Mouse (Mus musculus) ZHBTc4 (cell line): ENCODE results near the gene Slc16a1.

Experiments used
- DNase-seq: peaks from one replicate; pipeline ENCODE4 v3.0.0-alpha.2; 2011; ENCODE audit warnings: low read depth, low spot score

Gene Slc16a1

DNA sequence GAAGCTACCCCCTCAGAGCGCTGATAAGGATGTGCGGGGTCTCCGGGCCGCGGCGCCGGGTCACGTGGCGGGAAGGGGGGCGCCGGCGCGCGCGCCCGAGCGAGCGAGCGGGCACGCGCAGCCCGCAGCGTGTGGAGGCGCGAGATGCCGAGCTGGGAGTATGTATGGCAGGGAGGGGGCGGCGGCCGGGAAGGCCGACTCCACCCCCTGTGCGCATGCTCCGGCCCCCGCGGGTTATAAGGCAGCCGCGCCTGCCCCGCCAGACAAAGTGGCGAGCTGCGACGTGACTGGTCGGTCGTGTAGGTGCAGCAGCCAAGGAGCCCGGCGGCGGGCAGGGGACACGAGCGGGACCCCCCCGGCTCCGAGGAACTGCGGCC is at the start of gene Slc16a1:
Gene Slc16a1 (plus strand): TSS at position 266 of the 377 bp plus-strand sequence.
- DNase-seq = peak; percentile 96

DNA sequence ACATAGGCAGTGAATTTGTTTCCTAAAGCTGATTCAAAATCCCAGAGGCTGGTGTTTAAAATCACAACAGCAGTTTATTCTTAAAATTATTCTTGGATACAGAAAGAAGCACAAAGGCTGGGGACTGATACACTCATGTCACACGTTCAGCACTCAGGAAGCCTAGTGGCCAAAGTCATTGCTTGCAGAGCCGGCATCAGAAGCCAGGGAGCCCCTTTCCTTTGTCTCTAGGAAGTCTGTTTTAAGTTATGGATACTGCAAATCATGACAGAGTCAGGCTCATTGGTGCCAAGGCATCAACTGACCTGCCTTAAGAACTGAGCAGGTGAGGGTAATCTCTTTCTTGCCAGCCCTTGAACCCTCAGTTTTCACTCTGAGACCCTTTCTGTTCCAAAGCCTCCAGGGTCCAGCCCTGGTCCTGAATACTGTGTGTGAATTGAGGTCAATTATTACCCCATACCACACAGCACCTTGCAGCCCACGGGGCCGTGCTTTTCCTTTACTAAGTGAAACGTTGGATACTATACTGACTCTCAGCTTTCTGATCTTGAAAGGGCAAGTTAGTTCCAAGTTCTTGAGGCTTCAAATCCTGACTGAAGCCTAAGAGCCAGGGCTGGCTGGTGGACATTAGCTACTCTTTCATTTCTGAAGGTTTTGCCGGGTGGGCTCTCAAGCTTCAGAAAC is 41.9 kb upstream of the Slc16a1 start:
- no peak for DNase-seq

DNA sequence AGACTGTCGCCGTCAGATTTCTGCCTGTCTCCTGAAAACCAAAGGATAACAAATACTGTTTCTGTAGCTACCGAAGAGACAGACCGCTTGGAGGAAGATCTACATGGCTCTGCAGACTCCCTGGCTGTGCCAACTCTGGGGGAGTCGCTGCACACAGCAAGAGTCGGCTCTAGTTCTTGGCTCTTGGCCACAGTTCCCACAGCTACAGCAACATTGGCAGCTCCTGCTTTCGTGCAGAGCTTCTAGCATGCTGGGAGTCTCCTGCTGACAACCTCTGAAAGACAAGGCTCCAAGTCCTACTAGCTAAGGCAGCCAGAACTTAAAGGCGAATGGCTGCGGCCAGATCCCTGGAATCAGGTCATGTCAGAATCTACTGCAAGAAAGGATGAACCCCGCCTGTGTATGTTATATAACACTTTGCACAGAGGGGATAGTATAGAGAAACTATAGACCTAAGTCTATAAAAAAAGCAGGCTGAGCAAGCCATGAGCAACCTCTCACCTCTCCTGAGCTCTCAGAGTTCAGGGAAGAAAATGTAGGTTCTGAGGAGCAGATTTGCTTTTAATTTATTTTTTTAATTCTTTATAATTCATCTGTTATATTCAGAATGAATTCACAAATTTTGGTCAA is 41.2 kb upstream of the Slc16a1 start:
- DNase-seq = no peak

DNA sequence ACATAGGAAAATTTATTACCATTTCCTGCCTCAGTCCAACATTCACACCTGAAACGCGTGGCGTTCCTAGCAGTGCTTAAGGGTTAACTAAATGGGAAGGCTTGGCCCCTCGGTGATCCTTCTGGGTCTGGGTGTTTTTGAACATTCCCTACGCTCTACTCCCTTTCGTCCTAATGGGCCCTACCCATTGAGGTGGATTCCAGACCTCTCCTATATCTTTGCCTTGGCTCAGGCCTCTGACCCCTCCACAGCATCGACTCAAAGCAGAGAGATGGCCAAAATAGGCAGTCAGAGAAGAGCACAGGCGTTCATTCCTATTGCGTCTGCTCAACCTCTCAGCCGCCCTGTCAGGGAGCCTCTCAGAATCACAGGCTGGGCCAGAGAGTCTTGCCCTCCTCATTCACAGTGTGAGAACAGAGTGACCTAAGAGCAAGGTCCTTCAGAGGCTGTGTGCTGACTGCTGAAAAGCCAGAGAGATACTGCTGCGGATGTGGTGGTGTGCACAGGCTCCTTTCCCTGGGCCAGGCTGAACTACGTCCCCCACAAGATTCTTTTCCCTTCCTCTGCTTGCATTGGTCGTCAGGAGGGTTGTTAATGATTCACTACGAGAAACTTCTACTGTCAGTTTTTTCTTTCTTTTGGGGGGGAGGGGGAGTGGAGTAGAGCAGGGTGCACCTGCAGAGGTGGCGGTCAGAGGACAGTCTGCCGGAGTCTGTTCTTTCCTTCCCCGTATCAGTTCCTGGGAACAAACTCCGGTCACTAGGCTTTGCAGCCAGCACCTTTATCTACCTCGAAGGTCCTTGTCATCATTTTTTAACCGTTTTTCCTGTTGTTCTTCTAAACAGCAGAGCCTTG is 38.9 kb upstream of the Slc16a1 start:
- DNase-seq = no peak

DNA sequence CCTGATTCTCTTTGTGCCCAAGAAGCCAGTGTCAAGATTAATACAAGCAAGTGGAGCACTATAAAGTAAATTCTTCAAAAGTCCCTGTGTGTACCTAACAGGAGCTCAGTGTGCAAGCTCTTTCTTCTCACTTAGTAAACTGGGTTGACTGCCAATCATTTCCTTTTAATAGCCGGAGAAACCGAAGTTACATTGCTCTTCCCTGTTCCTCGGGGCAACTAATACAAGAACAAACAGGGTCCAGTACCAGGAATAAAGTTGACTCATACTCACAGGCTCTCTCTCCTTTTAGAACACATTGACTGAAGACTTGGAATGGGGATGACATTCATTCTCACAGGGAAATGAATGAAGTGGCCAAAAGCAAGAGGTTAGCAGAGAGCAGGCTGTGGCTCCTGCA is 37.8 kb upstream of the Slc16a1 start:
- no peak for DNase-seq

DNA sequence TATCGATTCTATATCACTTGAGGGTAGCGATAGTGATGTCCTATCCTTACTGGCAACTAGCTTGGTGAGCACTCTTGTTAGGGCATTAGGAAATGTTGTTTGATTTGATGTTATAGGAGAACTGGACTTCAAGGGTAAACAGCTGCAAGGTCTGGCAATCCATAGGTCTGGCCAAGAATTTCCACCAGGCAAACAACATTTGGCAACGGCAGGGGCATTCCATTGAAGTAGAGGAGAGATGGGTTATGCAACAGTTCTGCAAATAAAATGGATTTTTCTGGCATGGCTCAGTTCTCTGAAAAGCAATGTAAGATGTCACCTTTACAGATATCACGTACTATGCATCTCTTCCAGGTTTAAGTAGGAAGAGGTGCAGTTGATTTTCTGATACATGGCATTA is 36.8 kb upstream of the Slc16a1 start:
- DNase-seq = no peak

DNA sequence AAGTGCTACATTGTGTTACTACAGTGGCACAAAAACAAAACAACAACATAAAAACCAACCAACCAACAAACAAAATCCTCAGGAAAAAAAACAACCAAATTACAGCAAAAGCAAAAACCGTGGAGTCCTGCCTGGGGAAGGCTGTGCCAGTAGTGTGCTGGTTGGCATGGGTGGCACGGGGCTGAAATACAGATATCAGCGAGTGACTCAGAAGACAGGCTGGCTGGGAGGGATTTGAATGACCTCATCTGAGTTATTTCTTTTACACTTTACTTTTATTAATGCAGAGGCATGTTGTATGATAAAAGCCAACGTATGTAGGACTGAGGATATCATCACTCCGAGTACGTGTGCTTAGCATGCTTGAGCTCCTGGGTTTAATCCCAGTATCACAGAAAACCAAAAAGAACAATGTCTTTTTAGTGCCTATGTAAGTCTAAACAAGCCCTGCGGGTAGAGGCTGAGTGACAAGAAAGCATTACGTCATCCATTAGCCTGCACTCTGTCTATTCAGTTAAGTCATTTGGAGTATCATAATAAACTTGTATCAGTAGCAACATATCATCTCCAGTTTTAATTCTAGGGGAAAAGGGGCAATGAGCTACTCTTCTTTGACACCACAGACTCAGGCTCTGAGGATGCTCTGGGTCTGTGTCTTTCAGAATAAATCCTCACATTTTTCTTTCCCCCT is 28.6 kb upstream of the Slc16a1 start:
- DNase-seq = no peak

DNA sequence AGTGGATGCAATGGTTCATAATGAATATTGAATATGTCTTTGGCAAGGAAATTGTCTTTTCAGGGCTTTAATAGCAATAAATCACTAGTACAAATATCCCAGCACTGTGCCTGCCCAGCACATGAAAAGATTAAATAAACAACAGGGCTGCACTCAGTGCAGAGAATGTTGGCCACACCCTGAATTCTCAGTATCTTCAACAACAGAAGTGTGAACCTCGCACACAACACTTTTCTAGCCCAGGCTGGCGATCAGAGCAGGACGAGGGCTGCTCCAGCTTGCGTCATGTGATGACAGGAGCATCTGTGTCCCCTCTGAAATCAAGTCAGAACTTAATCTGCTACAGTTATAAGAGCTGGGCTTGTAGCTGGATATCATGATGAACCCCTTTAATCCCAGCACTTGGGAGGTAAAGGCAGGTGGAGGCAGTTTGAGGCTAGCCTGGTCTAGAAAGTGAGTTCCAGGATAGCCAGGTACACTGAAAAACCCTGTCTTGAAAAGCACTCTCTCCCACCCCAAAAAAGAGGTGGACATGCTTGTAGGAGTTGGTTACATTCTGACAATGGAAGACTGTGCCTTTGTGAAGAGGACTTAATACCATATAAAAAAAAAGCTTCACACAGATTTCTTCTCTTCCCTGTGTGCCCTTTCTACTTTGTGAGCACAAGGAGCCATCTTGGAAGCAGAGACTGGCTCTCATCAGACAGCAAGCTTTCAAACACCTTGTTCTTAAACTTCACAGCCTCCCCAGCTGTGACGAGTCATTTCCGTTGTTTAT is 27.8 kb upstream of the Slc16a1 start:
- no peak for DNase-seq

DNA sequence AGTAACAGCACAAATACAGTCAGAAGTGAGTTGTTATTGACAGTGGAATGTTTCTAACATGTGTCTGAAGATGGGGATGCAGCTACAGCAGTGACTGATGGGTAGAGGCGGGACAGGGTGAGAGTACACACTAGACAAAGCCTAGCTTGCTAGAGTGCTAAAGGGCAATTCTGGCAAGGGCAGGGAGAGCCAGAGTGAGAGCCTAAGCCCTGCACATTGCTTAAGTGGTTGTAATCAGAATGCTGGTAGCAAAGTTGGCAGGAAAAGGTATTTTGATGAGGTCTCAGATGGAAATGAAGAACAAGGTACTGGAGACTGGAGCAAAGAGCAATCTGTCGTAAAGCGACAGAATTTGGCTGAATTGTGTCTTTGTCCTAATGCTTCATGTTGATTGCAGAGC is 26.5 kb upstream of the Slc16a1 start:
- DNase-seq = no peak

DNA sequence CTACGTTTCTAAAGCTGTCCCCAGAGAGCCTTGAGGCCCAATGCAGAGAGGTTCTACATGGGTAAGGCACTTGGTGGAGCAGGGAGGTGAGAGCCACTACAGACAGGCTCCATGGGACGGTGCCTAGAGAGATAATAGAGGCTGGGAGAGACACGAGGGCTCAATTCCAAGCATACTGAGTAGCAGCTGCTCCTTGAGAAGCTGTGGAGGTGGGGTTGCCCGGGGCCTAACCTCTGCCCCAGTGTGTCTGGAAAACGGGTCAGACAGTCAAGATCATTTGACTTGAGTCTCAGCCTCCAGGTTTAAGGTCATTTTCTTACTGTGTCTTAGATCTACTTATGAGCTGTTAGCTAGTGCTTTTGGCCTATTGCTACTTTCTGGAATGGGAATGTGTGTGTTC is 25.4 kb upstream of the Slc16a1 start:
- no peak for DNase-seq

DNA sequence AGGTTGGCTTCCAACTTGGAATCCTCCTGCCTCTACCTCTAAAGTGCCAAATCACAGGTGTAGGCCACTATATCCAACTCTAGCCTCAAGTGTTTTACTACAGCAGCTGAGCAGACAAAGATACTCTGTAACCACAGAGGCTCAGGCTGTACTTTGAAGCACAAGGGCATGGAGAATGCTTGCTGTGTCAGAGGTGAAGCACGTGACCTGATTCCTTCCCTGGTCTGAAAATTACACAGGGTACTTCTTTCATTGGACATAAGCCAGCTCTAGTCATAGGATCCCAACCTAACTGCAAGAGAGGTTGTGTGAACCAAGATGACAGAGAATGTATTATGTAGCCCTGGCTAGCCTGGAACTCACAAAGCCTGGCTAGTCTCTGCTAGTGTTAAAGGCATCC is 24.4 kb upstream of the Slc16a1 start:
- no peak for DNase-seq

DNA sequence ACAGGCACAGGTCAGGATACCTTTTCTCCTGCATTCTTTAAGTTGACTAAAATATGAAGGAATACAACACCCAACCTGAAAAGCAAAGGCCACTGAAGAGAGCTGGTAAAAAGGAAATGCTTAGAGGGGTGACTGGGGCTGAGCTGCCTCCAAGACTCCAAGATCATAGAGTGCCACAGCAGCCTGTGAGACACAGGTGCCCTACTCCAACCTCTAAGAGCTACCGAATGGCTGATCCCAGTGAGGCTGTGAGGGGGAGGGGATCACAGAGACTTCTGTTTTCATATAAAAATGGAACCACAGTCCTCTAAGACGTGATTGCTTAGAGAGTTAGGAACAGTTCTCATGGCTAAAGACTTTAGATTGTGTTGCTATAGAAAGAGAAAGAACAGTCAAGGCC is 23.3 kb upstream of the Slc16a1 start:
- DNase-seq = no peak

DNA sequence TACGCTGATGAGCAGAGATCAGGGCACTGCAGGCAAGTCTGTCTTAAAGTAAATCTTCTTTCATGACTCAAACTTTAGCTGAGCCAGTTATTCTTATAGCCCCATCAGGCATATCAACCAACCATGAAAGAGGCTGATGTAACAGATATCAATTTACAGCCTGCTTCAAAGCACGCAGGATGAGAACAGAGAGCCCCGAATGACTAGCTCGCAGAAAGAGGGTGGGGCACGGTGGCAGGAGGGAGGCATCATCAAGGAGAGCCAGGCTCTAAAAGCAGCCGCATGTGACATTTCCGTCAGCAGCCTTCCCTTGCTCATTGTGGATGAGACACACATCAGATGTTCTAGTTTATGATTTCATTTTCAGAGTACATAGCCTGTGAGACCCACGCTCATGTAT is 22.3 kb upstream of the Slc16a1 start:
- DNase-seq = no peak

DNA sequence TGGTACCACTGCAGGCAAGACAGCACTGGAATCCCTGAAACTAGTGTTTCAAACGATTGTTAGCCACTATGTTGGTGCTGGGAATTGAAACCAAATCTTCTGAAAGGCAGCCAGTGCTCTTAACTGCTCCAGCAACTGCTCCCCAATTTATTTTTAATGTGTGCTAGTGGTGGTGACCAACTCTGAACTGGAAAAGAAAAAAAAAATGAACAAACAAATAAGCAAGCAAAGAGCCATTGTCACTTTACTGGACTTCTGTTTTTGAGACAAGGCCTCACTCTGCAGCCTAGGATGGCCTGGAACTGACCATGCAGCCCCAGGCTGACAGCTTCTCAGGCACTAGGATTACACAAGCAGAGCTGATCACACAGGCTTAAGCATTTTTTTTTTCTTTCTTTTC is 16.6 kb upstream of the Slc16a1 start:
- DNase-seq = no peak

DNA sequence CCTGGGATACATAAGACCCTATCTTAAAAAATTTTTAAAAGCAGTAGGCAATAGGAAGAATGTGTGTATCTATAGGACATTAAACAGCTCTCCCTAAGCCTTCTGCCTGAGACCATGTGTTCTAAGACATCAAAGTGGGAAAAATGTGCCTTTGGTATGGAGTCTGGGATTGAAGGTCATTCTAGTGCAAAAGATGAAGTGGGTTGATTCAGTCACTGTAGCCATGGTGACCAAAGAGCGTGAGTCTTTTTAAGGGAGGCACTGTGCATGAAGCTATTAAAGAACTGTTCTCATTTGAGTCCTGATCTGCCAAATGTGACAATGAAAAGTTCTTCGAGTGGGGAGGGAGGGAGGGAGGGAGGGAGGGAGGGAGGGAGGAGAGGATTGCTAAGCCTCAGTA is 8.7 kb upstream of the Slc16a1 start:
- DNase-seq = no peak

DNA sequence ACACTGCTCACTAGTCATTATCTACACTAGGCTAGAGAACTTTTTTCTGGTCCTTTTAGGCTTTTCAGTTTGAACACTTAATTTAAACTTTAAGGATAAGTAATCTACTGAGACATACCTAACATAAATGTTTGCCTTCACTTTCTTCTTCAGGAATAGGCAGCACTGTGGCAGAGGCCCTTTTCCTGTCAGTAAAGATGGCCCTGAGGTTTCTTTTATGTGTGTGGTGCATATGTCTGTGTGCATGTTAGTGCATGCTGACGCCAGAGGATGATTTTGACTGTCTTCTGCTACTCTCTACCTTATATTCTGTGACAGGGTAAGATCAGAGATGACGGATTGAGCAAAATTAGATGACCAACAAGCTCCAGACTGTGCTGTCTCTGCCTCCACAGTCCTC is 7.5 kb upstream of the Slc16a1 start:
- DNase-seq = no peak

DNA sequence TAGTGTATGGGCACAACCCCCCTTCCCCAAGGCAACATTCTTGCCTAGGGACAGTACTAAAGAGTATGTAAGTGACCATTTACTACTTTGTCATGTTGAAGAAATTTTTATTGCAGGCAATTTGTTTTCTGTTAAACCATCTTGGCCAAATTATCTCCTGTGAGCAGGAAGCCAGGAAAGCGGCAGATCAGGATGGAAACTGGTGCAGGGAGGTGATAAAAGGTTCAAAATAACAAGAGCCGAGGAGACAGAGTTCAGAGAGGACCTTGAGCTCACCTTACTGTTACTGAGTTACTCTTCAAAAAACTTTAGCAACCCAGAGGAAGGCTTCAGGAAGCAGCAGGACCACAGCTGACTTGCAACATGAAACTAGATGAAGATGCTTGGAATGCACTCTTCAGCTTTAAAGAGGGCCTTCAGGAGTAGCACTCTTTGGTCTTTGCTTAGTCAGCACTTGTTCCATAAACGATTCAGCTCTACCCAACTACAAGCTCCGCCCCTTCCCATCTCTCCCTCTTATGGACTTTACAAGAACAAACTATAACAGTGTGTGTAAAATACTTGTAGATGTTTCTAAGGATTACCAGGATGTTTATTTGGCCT is 5.8 kb upstream of the Slc16a1 start:
- DNase-seq = no peak

DNA sequence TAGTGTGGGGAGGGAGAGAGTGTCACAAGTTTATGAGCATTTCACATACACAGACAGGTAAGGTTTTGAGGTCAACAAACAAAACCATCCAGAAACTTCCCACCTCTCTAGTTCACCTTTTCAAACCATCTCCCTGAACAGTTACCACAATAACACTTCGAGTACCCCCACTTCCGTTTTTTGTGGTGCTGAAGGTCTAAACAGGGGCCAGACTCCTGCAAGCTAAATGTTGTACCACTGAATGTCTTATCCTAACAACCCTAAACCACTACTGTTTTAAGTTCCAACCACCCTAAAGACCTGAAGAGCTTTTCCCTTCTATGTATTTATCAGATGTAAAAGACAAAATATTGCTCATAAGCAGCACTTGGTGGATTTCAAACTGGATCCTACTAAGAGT is 2.0 kb upstream of the Slc16a1 start:
- DNase-seq = no peak

DNA sequence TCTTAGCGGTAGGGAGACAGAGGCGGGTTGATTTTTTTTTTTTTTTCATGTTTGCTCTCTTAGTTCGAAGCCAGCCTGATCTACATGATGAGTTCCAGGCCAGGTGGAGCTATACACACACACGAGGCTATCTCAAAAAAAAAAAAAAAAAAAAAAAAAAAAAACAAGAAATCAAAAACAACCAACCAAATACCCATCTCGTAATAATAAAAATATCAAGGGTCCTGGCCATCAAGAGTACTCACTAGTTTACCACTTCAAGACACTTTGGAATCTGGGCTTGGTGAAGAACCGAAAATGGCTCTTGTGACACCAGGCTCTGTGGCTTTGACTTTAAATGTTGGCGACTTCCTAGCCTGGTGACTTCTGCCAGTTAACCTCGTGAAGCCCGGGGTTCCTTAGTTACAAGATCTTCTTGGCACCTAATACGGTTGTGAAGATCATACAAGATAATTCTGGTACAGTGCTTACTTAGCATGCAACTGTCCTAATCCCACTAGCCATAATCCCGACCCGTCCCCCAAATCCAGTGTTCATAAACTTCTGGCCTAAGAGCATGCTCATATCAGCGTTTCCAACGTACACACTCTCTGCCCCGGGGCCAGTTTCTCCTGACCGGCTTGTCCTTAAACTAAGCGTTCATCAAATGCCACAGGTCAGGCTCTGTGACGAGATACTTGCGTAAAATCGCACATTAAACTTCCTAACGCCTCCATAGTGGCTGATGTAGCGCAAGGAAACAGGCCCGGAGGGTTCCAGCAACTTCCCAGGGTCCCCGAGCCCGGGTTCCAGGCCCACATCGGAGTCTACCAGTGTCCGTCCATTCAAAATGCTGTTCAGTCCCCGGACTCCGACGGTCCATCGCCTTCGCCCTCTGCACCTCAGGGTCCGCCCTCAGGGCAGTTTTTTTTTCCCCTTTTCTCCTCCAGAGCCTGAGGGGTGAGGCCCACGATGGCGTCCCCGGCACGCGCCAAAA is 753 bp upstream of the Slc16a1 start:
- DNase-seq = no peak
